Mouse (Mus musculus) G1E (cell line): Measurements from ENCODE around the gene Ppard. TPM values are rescaled to one million over a fixed set of nuclear protein-coding genes. Genes with fewer than 3 reads are reported as not detected.

Source experiments
- ATAC-seq: 2 replicates; pipeline ENCODE4 v1.8.0; 2016; ENCODE audit warnings: mild to moderate bottlenecking; ENCODE audit not compliant: insufficient number of reproducible peaks, poor library complexity, low FRiP score, severe bottlenecking; ENCODE audit errors: extremely low read depth
- DNase-seq: peaks from one replicate; pipeline ENCODE4 v3.0.0; 2012; ENCODE audit warnings: low spot score
- H3K27me3 ChIP-seq: 2 replicates; pipeline ENCODE4 v1.6.1; 2012; ENCODE audit warnings: mild to moderate bottlenecking, low read length, inconsistent platforms; ENCODE audit not compliant: insufficient read depth
- H3K36me3 ChIP-seq: replicated peaks from 2 replicates; pipeline ENCODE3; 2012; ENCODE audit warnings: mild to moderate bottlenecking, inconsistent platforms
- H3K4me1 ChIP-seq: 2 replicates; pipeline ENCODE4 v1.6.1; 2012; ENCODE audit warnings: low read depth, low read length, inconsistent platforms, mixed read lengths; ENCODE audit not compliant: insufficient read depth
- H3K4me3 ChIP-seq: 2 replicates; pipeline ENCODE4 v1.5.1; 2012; ENCODE audit warnings: low read depth, mild to moderate bottlenecking, inconsistent platforms, low read length, moderate library complexity, mixed read lengths
- H3K9me3 ChIP-seq: replicated peaks from 2 replicates; pipeline ENCODE4 v1.6.1; 2012; ENCODE audit warnings: inconsistent platforms
- CTCF ChIP-seq: IDR thresholded peaks from 2 replicates; pipeline ENCODE4 v1.5.1; 2012; ENCODE audit warnings: low read depth, low read length, inconsistent platforms, mixed read lengths
- GATA1 ChIP-seq: IDR thresholded peaks from 2 replicates; pipeline ENCODE4 v1.6.1; 2012; ENCODE audit warnings: borderline replicate concordance, low read length, inconsistent platforms, mixed read lengths
- GATA2 ChIP-seq: IDR thresholded peaks from 2 replicates; pipeline ENCODE4 v1.6.1; 2012; ENCODE audit warnings: low read depth, low read length, inconsistent platforms, borderline replicate concordance
- POLR2AphosphoS5 ChIP-seq: IDR thresholded peaks from 2 replicates; pipeline ENCODE4 v1.6.1; 2012; ENCODE audit warnings: low read depth, low read length, inconsistent platforms; ENCODE audit not compliant: insufficient replicate concordance
- TAL1 ChIP-seq: conservative IDR thresholded peaks from 2 replicates; pipeline ENCODE4 v1.6.1; 2012; ENCODE audit warnings: low read depth, low read length, inconsistent platforms, mixed read lengths
- polyA plus RNA-seq: library from polyadenylated mRNA; stranded (reverse); fragments of >175 nt; gene quantifications from 2 replicates; pipeline ENCODE4 v1.2.3, GENCODE M21; 2012
- total RNA-seq, 2 experiments: library from RNA; stranded (forward) in 1 of 2; stranded (reverse) in 1 of 2; fragments of 200-1000 nt in 1 of 2; fragments of >200 nt in 1 of 2; fragmentation: Nextera tagmentation in 1 of 2; gene quantifications; 2 replicates each; pipeline ENCODE4 v1.2.3; 2014 to 2017

The Ppard gene
- total and polyA plus RNA-seq, 3 experiments = 3.0 to 19.1 (median 17.8) TPM

DNA sequence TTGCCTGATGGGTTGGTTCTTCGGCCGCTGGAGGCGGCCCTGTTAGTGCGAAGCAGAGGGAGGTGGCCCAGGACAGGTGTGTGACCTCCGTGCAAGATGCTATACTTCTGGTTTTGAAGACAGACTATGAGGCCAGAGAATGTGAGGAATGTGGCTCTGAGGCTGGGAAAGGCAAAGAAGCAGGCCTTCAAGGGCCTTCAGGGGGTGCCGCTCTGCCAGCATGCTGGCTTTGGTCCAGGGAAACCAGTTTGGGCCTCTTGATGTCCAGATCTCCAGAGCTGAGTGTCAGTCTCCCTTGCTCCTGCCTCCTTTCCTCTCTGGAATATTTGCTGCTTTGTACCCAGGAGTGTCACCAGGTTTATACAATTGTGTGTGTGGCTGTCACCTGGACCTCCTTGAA is 9.8 kb downstream of the Ppard start:
- Histone ChIP-seq H3K36me3 (peaks cover 96% of the 10 kb centered on the region), H3K9me3 (no peaks in the 10 kb centered on the region), H3K4me1 (peaks cover 23% of the 10 kb centered on the region), H3K27me3 (no peaks in the 10 kb centered on the region; the same call in 1 of the 2 replicates), H3K4me3 (no peak overlapping the region)
- no peak for TF ChIP-seq CTCF
- TF ChIP-seq TAL1 = no peak
- no peak for TF ChIP-seq GATA2
- no peak for TF ChIP-seq POLR2AphosphoS5
- no peak for TF ChIP-seq GATA1
- no peak for ATAC-seq
- DNase-seq = no peak

DNA sequence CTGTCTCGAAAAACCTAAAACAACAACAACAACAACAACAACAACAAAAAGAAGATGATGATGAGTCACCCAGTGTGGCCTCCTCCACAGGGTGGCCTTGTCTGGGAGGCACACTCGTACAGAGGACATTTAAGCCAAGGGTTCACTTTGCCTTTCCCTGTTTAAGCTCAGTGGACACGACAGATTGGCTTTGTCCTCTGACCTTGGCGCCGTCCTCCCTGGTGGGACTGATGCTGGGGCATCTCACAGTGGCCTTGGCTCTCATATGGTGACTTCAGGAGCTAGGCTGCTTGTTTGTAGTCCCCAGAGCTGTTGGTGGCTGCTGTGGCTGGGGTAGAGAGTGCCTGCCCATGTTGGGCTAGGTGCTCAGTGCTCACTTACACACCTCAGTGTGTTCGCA is 11.7 kb downstream of the Ppard start:
- Histone ChIP-seq H3K36me3 (peaks cover 96% of the 10 kb centered on the region), H3K9me3 (no peaks in the 10 kb centered on the region), H3K4me1 (peaks cover 15% of the 10 kb centered on the region), H3K4me3 (no peak overlapping the region), H3K27me3 (no peaks in the 10 kb centered on the region; the same call in 1 of the 2 replicates)
- no peak for DNase-seq
- TF ChIP-seq CTCF (no peak), POLR2AphosphoS5 (no peak), GATA2 (no peak), TAL1 (no peak), GATA1 (no peak)
- no peak for ATAC-seq

GRCm38 (mm10) chr17:28244714-28245113 is 12.2 kb downstream of the Ppard start:
- Histone ChIP-seq H3K4me3 (no peak overlapping the region), H3K36me3 (peaks cover 96% of the 10 kb centered on the region), H3K9me3 (no peaks in the 10 kb centered on the region), H3K27me3 (no peaks in the 10 kb centered on the region; the same call in 1 of the 2 replicates), H3K4me1 (peaks cover 15% of the 10 kb centered on the region)
- DNase-seq = no peak
- no peak for ATAC-seq
- no peak for TF ChIP-seq GATA2
- no peak for TF ChIP-seq CTCF
- no peak for TF ChIP-seq TAL1
- no peak for TF ChIP-seq GATA1
- no peak for TF ChIP-seq POLR2AphosphoS5

GRCm38 (mm10) chr17:28246640-28247039 is 14.1 kb downstream of the Ppard start:
- H3K9me3 ChIP-seq = no peaks in the 10 kb centered on the region
- DNase-seq = no peak
- ATAC-seq = no peak
- peaks cover 94% of the 10 kb centered on the region for H3K36me3 ChIP-seq
- TF ChIP-seq TAL1 (no peak), CTCF (no peak), GATA2 (no peak), GATA1 (no peak), POLR2AphosphoS5 (no peak)
- peaks cover 15% of the 10 kb centered on the region for H3K4me1 ChIP-seq
- H3K4me3 ChIP-seq = no peak overlapping the region
- no peaks in the 10 kb centered on the region; the same call in 1 of the 2 replicates for H3K27me3 ChIP-seq

GRCm38 (mm10) chr17:28247613-28248012 is 15.1 kb downstream of the Ppard start:
- peaks cover 94% of the 10 kb centered on the region for H3K36me3 ChIP-seq
- peak; percentile 44 for DNase-seq
- no peak for TF ChIP-seq POLR2AphosphoS5
- TF ChIP-seq CTCF = no peak
- no peak for TF ChIP-seq GATA1
- TF ChIP-seq GATA2 = no peak
- TF ChIP-seq TAL1 = no peak

GRCm38 (mm10) chr17:28249062-28249461 is 16.6 kb downstream of the Ppard start:
- peaks cover 21% of the 10 kb centered on the region for H3K4me1 ChIP-seq
- H3K36me3 ChIP-seq = peaks cover 83% of the 10 kb centered on the region
- ATAC-seq = no peak

More at GRCm38 (mm10) chr17:28247613-28248012, 15.1 kb downstream of the Ppard start:
- H3K4me1 ChIP-seq = peaks cover 21% of the 10 kb centered on the region
- no peaks in the 10 kb centered on the region for H3K9me3 ChIP-seq
- ATAC-seq = no peak; the same call in 1 of the 2 replicates
- no peaks in the 10 kb centered on the region; the same call in 1 of the 2 replicates for H3K27me3 ChIP-seq
- H3K4me3 ChIP-seq = no peak overlapping the region

More at GRCm38 (mm10) chr17:28249062-28249461, 16.6 kb downstream of the Ppard start:
- H3K9me3 ChIP-seq = no peaks in the 10 kb centered on the region
- DNase-seq = no peak
- TF ChIP-seq TAL1 = no peak
- TF ChIP-seq GATA2 = no peak
- TF ChIP-seq CTCF = no peak
- no peak for TF ChIP-seq POLR2AphosphoS5
- TF ChIP-seq GATA1 = no peak
- no peak overlapping the region for H3K4me3 ChIP-seq
- no peaks in the 10 kb centered on the region; the same call in 1 of the 2 replicates for H3K27me3 ChIP-seq
